Mouse (Mus musculus) 3134 (cell line): ENCODE results near the gene Kcnt1.
A peak's percentile ranks its signal among the peaks of the same experiment; 100 is the strongest.
"Not testable (repeated sequence)": the region's sequence is repeated elsewhere in the genome, so short reads cannot be mapped to it uniquely, and the experiment has no call there.

ENCODE experiments used
- DNase-seq: peaks from one replicate; pipeline ENCODE4 v3.0.0-alpha.2; 2011; ENCODE audit warnings: low spot score; ENCODE audit not compliant: insufficient read length; ENCODE audit errors: extremely low read depth

The Kcnt1 gene

GRCm38 (mm10) chr2:25863337-25864131 lies at the start of gene Kcnt1:
Gene Kcnt1, plus strand, starts transcription at chr2:25863734.
- no peak for DNase-seq

- DNase-seq = not testable (repeated sequence)
Measured at GRCm38 (mm10) chr2:25815748-25816147, 47.8 kb upstream of the Kcnt1 start, which contains the start of gene Glt6d1. Gene Glt6d1, minus strand, starts transcription at chr2:25815848.

GRCm38 (mm10) chr2:25822806-25823205 lies 40.7 kb upstream of the Kcnt1 start, which contains the start of gene Lcn9:
Gene Lcn9, plus strand, starts transcription at chr2:25823153.
- peak; percentile 35 for DNase-seq

- DNase-seq = no peak
Measured at GRCm38 (mm10) chr2:25824751-25825150, 38.8 kb upstream of the Kcnt1 start.

GRCm38 (mm10) chr2:25828344-25828947 lies 35.1 kb upstream of the Kcnt1 start:
- DNase-seq = no peak

GRCm38 (mm10) chr2:25830786-25831185 lies 32.7 kb upstream of the Kcnt1 start:
- DNase-seq = no peak

- no peak for DNase-seq
Measured at GRCm38 (mm10) chr2:25836291-25836690, 27.2 kb upstream of the Kcnt1 start.

- DNase-seq = peak; percentile 34
Measured at GRCm38 (mm10) chr2:25842161-25842560, 21.4 kb upstream of the Kcnt1 start.

GRCm38 (mm10) chr2:25842758-25843157 lies 20.8 kb upstream of the Kcnt1 start:
- no peak for DNase-seq

- DNase-seq = no peak
Measured at GRCm38 (mm10) chr2:25844097-25844496, 19.4 kb upstream of the Kcnt1 start.

GRCm38 (mm10) chr2:25846516-25846915 lies 17.0 kb upstream of the Kcnt1 start:
- no peak for DNase-seq

GRCm38 (mm10) chr2:25847226-25847625 lies 16.3 kb upstream of the Kcnt1 start, which contains the start of gene Sohlh1:
Gene Sohlh1, minus strand, starts transcription at chr2:25847248.
- DNase-seq = no peak

GRCm38 (mm10) chr2:25850330-25850729 lies 13.2 kb upstream of the Kcnt1 start:
- DNase-seq = peak; percentile 33

- DNase-seq = peak; percentile 48
Measured at GRCm38 (mm10) chr2:25852626-25853025, 10.9 kb upstream of the Kcnt1 start.

- DNase-seq = no peak
Measured at GRCm38 (mm10) chr2:25853998-25854397, 9.5 kb upstream of the Kcnt1 start.

- no peak for DNase-seq
Measured at GRCm38 (mm10) chr2:25859891-25860290, 3.6 kb upstream of the Kcnt1 start.

GRCm38 (mm10) chr2:25862038-25862437 lies 1.5 kb upstream of the Kcnt1 start:
- no peak for DNase-seq

- no peak for DNase-seq
Measured at GRCm38 (mm10) chr2:25862696-25863270, 751 bp upstream of the Kcnt1 start.

GRCm38 (mm10) chr2:25864230-25864629 lies 696 bp downstream of the Kcnt1 start:
- DNase-seq = no peak

GRCm38 (mm10) chr2:25865412-25865811 lies 1.9 kb downstream of the Kcnt1 start:
- DNase-seq = peak; percentile 39

- no peak for DNase-seq
Measured at GRCm38 (mm10) chr2:25866656-25867055, 3.1 kb downstream of the Kcnt1 start.
